Mouse (Mus musculus): ENCODE results near the gene Pcna.

DNA sequence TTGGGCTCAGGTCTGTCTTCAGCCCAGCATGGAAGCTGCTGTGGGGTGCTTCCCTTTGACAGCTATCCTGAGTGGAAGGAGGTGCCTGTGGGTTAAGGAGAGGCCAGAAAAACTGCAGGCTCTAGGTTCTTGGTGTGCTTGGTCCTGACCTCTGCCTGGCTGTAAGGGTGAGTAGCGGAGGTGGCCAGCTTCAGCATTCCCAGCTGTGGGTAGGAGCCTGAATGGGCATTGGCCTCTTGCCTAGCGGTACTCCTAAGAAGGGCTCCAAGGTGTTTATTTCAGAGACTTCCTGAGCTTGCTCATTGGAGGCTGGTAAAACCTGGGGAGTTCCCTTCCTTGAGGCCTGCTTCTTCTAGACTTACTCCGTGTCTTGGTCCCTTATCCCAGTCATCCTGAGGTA, 38.2 kb upstream of the Pcna start:
- TF ChIP-seq CTCF (IDR thresholded peaks at IDR 0.05; ENCODE audit: low read depth, low read length) (no peak), POLR2AphosphoS5 (IDR thresholded peaks at IDR 0.05; ENCODE audit: insufficient replicate concordance, low read depth, low read length) (no peak)

Data from G1E (cell line).